In the genomic region with DNA sequence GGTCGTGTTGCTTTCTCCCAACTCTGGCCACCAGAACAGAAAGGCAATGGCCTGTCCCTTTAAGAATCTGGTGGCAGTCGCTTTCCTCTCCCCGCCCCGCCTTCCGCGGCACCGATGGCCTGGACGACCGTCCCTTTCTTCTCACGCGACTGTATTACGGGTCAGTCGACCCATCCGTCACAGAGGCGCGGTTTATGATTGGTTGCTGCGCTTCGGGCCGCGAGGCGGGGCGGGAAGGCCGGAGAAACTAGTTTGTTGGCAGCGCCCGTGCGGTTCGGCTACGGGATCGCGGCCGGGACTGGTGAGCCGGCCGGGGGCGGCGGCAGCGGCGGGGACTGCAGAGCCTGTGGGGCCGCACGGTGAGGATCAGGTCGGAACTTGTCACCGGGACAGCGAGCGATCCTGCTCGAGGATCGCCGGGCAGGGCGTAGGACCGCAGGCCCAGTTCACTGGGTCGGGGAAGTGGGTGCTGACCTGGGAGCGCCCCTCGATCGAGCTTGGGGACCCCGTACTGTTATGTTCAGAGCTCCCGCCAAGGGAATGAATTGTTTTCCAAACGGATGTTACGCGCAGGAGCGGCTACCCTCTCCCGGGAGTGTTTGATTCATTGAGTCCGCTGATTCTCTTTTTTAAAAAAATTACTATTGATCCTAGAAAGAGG, we compare ENCODE assay signal across 8 mouse cellular contexts. TPM values are rescaled to one million over a fixed set of nuclear protein-coding genes. Genes with fewer than 3 reads are reported as not detected.
DNase-seq lines count a peak whose midpoint lies in the region; ATAC-seq and TF ChIP-seq lines count a peak whose summit lies in the region.

A gene (plus strand): TSS at position 196 of the 661 bp plus-strand sequence.

- peak within 1 kb of the TSS; percentile 94 for H3K27ac ChIP-seq in gastrocnemius, adult 2 months
- peak within 1 kb of the TSS; percentile 84 for H3K27ac ChIP-seq in hindbrain, postnatal 0 days
- H3K27ac ChIP-seq in left cerebral cortex, adult 2 months, result peak within 1 kb of the TSS; percentile 74

- WGBS in hindbrain, postnatal 0 days, result under 1% methylated on average over 58 of the region's 60 CpGs

- no peaks in the 10 kb centered on the region for H3K9me3 ChIP-seq in hindbrain, postnatal 0 days (ENCODE audit: low read length)

- TF ChIP-seq CTCF in gastrocnemius, adult 2 months (IDR thresholded peaks at IDR 0.05), result no peak
- no peak for TF ChIP-seq CTCF in hindbrain, postnatal 0 days (IDR thresholded peaks at IDR 0.05; ENCODE audit: low read depth)
- no peak for TF ChIP-seq CTCF in left cerebral cortex, adult 2 months (IDR thresholded peaks at IDR 0.05)

- peak; percentile 98 for DNase-seq in ZHBTc4 (ENCODE audit: low read depth, low spot score)
- peak; percentile 98 for DNase-seq in gastrocnemius, adult 2 months
- DNase-seq in hindbrain, postnatal 0 days (ENCODE audit: low spot score), result peak; percentile 98
- DNase-seq in left cerebral cortex, adult 2 months (ENCODE audit: extremely low spot score in 1 of 2, low spot score in 2 of 2), result peak; percentile 95 to 97
- peak; percentile 97 to 98 for DNase-seq in right cerebral cortex, adult 2 months (ENCODE audit: low spot score in 2 of 2)
- peak; percentile 97 for DNase-seq in urinary bladder, postnatal 14 days (ENCODE audit: low spot score)

- peak; percentile 98 for ATAC-seq in common myeloid progenitor, adult 5-6 weeks (replicated peaks; ENCODE audit: low read depth, poor library complexity, severe bottlenecking)
- peak; percentile 96 for ATAC-seq in hindbrain, postnatal 0 days
- peak; percentile 98 for ATAC-seq in megakaryocyte, adult 5-6 weeks (ENCODE audit: poor library complexity, severe bottlenecking)

- peak within 1 kb of the TSS; percentile 96 for H3K4me3 ChIP-seq in gastrocnemius, adult 2 months
- peak within 1 kb of the TSS; percentile 92 for H3K4me3 ChIP-seq in hindbrain, postnatal 0 days (ENCODE audit: low read length)
- H3K4me3 ChIP-seq in left cerebral cortex, adult 2 months, result peak within 1 kb of the TSS; percentile 98

- H3K4me2 ChIP-seq in hindbrain, postnatal 0 days (ENCODE audit: low read depth, low read length), result peak within 1 kb of the TSS; percentile 96

- H3K27me3 ChIP-seq in hindbrain, postnatal 0 days (ENCODE audit: insufficient read depth, low read length), result no peaks in the 10 kb centered on the region

- H3K36me3 ChIP-seq in hindbrain, postnatal 0 days (ENCODE audit: insufficient read depth, low read length), result no peaks in the 10 kb centered on the region

- peaks cover 25% of the 10 kb centered on the region for H3K4me1 ChIP-seq in hindbrain, postnatal 0 days (ENCODE audit: insufficient read depth, low read length)

- intact Hi-C loops in gastrocnemius, adult 2 months (cut with DNase I), result loop anchor here (1.0 kb wide), 1 partner anchor 32 kb away; no protein-coding TSS in a partner anchor
- intact Hi-C loops in left cerebral cortex, adult 2 months (cut with DNase I), result no loop called here

- H3K9ac ChIP-seq in hindbrain, postnatal 0 days (replicated peaks; ENCODE audit: low read length), result peak within 1 kb of the TSS; percentile 78

RNA-seq across cellular contexts. Expression of the gene that starts here (rescaled TPM):
- total RNA-seq in common myeloid progenitor, adult 5-6 weeks (2017), result 6.3 and 8.3 TPM in 2 replicates
- 1 to 10 TPM; 4.0 to 4.6 TPM for total RNA-seq in gastrocnemius, adult 2 months (2021)
- 41.9 and 47.8 TPM in 2 replicates for total RNA-seq in hindbrain, postnatal 0 days (2014; rRNA removed)
- polyA plus RNA-seq in hindbrain, postnatal 0 days (2015; fragmentation: Nextera tagmentation; extraction: Ambion mirVana), result 14.4 and 15.7 TPM in 2 replicates
- total RNA-seq in left cerebral cortex, adult 2 months (2021), result 1 to 10 TPM; 7.4 to 9.3 TPM
- 6.4 and 7.6 TPM in 2 replicates for total RNA-seq in megakaryocyte, adult 5-6 weeks (2015)
- total RNA-seq in megakaryocyte, adult 5-6 weeks (2017), result 11.4 and 12.6 TPM in 2 replicates

Comparison
In these comparisons a context has a peak if more than half of its experiments do, and no peak if none do; other contexts are left out.
1. Peak in every context shown above with its lines: DNase-seq, ATAC-seq, H3K4me3 ChIP-seq and H3K27ac ChIP-seq.